Mouse (Mus musculus) C2C12 (cell line): ENCODE measurements around the gene Ttc5. TPM values are rescaled to one million over a fixed set of nuclear protein-coding genes. Genes with fewer than 3 reads are reported as not detected.
"Not testable (repeated sequence)": the region's sequence is repeated elsewhere in the genome, so short reads cannot be mapped to it uniquely, and the experiment has no call there.

Source experiments
- H3K27me3 ChIP-seq: one replicate; pipeline ENCODE4 v1.6.1; 2011; ENCODE audit not compliant: control insufficient read depth, insufficient read depth, insufficient read length
- H3K36me3 ChIP-seq: one replicate; pipeline ENCODE4 v1.6.1; 2011; ENCODE audit not compliant: control insufficient read depth, insufficient read depth
- H3K4me3 ChIP-seq: one replicate; pipeline ENCODE4 v1.5.1; 2011; ENCODE audit warnings: mild to moderate bottlenecking, control low read depth; ENCODE audit not compliant: poor library complexity, insufficient read depth, severe bottlenecking
- H3K79me2 ChIP-seq: one replicate; pipeline ENCODE4 v1.6.1; 2011; ENCODE audit not compliant: control insufficient read depth, insufficient read depth
- H3K79me3 ChIP-seq: one replicate; pipeline ENCODE4 v1.6.1; 2011; ENCODE audit warnings: low read depth, control low read depth
- H3ac ChIP-seq: one replicate; pipeline ENCODE3; 2011; ENCODE audit warnings: low read depth; ENCODE audit not compliant: control insufficient read depth, insufficient read length
- CEBPB ChIP-seq: IDR thresholded peaks from one replicate; pipeline ENCODE4 v1.6.1; 2011; ENCODE audit warnings: low read depth, mild to moderate bottlenecking, control low read depth, moderate library complexity
- CTCF ChIP-seq: IDR thresholded peaks from one replicate; pipeline ENCODE4 v1.5.1; 2011; ENCODE audit not compliant: control insufficient read depth, insufficient read depth, insufficient read length
- FOSL1 ChIP-seq: IDR thresholded peaks from one replicate; pipeline ENCODE4 v1.8.0; 2011; ENCODE audit warnings: mild to moderate bottlenecking, low read length; ENCODE audit not compliant: poor library complexity, insufficient read depth, severe bottlenecking
- MAX ChIP-seq: IDR thresholded peaks from one replicate; pipeline ENCODE4 v1.6.1; 2011; ENCODE audit warnings: mild to moderate bottlenecking, control low read depth
- MYOD1 ChIP-seq: IDR thresholded peaks from one replicate; pipeline ENCODE4 v1.6.1; 2011; ENCODE audit warnings: low read depth; ENCODE audit not compliant: control insufficient read depth, insufficient read length
- MYOG ChIP-seq: IDR thresholded peaks from one replicate; pipeline ENCODE4 v1.6.1; 2011; ENCODE audit not compliant: control insufficient read depth, insufficient read length; ENCODE audit errors: extremely low read depth
- USF1 ChIP-seq: IDR thresholded peaks from one replicate; pipeline ENCODE4 v1.6.1; 2011; ENCODE audit warnings: low read depth, mild to moderate bottlenecking, control low read depth, moderate library complexity
- polyA plus RNA-seq: library from polyadenylated mRNA; unstranded; fragments of >200 nt; fragmentation: generic; extraction: Trizol; gene quantifications from one replicate; pipeline ENCODE4 v1.2.1, GENCODE M21; 2012; ENCODE audit warnings: missing spikeins

Gene Ttc5
- polyA plus RNA-seq, 1 experiment, result 19.7 TPM

DNA sequence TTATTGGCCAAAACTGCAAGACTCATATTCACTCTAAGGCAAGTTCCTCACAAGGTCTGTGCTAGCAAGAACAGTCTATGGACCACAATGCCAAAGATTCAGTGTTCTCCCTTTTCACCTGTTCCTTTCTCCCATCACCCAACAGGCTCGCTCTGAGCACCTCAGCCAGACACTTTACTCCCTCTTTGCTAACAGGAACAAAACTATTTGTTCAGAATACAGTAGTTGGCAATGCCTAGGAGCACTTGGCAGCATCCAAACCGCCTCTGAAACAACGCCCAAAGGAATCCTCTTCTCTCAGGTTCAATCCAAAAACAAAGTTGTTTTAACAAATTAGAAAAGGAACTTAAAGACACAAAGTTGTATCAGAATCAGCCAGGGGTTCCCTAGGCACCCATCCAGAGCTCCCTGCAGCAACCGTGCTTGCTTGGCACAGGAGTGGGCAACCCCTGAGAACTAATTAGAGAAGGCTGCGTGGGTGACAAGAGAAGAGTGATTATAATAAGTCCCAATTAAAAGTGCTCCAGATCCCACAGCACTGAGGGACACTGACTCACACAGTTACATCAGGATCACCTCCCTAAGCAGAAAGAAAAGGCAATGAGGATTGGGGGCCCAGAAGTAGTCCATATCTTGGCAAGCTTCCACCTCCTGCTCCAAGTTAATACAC, 26.8 kb downstream of the Ttc5 start:
- Histone ChIP-seq H3K27me3 (no peaks in the 10 kb centered on the region), H3ac (no peak overlapping the region), H3K79me2 (no peaks in the 10 kb centered on the region), H3K36me3 (no peaks in the 10 kb centered on the region), H3K4me3 (no peak overlapping the region), H3K79me3 (no peaks in the 10 kb centered on the region)
- TF ChIP-seq CEBPB (no peak), USF1 (no peak), MYOG (no peak), CTCF (no peak), FOSL1 (no peak), MYOD1 (no peak), MAX (no peak)

DNA sequence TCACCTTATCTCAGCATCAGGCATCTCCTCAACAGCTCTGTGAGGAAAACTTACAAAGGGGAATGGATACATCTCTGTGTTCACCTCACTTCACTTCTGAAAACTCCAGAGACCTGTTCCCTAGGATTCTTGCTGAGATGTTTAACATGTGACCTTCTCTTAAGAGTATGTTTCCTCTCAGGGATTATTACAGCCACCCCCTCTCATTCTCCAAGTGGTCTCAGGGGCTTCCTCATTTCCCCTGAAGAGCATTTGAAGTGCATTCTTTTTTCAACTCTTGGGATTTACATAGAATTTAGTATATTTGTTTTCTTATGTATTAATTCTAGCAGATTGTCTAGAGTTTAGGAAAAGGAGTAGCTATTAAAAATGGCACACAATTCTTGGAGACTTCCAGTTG, 40.3 kb downstream of the Ttc5 start, which contains the start of gene Olfr749:
Gene Olfr749, minus strand, starts transcription at position 101 of the 400 bp plus-strand sequence.
- H3ac ChIP-seq, result no peak within 1 kb of the TSS
- TF ChIP-seq CTCF (no peak), MAX (no peak), FOSL1 (no peak), CEBPB (no peak), USF1 (no peak), MYOD1 (no peak), MYOG (no peak)
- H3K36me3 ChIP-seq, result no peaks in the 10 kb centered on the region
- H3K79me2 ChIP-seq, result no peaks in the 10 kb centered on the region
- H3K27me3 ChIP-seq, result no peaks in the 10 kb centered on the region
- H3K4me3 ChIP-seq, result no peak within 1 kb of the TSS
- H3K79me3 ChIP-seq, result no peaks in the 10 kb centered on the region

GRCm38 (mm10) chr14:50741584-50741983, 43.7 kb downstream of the Ttc5 start:
- H3K27me3 ChIP-seq, result no peaks in the 10 kb centered on the region
- no peak overlapping the region for H3ac ChIP-seq
- H3K4me3 ChIP-seq, result no peak overlapping the region
- no peaks in the 10 kb centered on the region for H3K79me2 ChIP-seq
- TF ChIP-seq CTCF, result no peak
- TF ChIP-seq MYOG, result no peak
- H3K79me3 ChIP-seq, result no peaks in the 10 kb centered on the region
- no peaks in the 10 kb centered on the region for H3K36me3 ChIP-seq

DNA sequence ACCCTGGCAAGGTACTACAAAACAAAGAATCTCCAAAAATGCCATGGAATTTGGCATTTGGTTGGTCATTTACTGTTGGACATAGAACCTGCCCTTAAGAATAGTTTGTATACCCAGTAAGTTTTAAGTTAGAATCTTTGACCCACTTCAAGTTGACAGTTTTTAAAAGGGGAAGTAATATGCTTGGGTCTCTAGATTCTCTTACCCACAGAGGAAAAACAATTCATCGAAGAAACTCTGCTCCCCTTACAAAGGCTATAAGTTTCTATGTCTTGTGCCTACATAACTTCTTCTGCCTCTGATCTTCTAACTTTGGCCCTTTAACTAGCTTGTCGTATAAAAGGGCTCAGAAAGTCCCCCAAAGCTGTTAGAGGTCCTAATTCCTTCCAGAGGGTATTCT, 45.0 kb downstream of the Ttc5 start:
- no peaks in the 10 kb centered on the region for H3K36me3 ChIP-seq
- H3ac ChIP-seq, result no peak overlapping the region
- H3K4me3 ChIP-seq, result no peak overlapping the region
- no peaks in the 10 kb centered on the region for H3K27me3 ChIP-seq
- TF ChIP-seq CEBPB (no peak), CTCF (no peak), MYOD1 (no peak), FOSL1 (no peak), MAX (no peak), USF1 (no peak), MYOG (no peak)
- H3K79me2 ChIP-seq, result no peaks in the 10 kb centered on the region
- H3K79me3 ChIP-seq, result no peaks in the 10 kb centered on the region

DNA sequence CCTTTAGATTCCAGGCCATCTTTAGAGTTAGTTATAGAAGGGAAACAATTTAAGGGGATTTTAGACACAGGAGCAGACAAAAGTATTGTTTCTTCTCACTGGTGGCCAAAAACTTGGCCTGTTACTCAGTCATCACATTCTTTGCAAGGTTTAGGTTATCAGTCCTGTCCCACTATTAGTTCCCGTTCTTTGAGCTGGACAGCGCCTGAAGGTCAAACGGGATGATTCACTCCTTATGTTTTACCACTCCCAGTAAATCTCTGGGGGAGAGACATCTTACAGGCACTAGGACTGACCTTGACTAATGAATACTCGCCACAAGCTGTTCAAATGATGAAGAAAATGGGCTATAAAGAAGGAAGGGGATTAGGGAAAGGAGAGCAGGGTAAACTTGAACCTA, 62.9 kb downstream of the Ttc5 start:
- H3K36me3 ChIP-seq, H3ac ChIP-seq, H3K79me2 ChIP-seq, H3K27me3 ChIP-seq, H3K4me3 ChIP-seq, H3K79me3 ChIP-seq: not testable (repeated sequence)

- H3K79me3 ChIP-seq, H3K4me3 ChIP-seq, H3K36me3 ChIP-seq, H3ac ChIP-seq, H3K27me3 ChIP-seq, H3K79me2 ChIP-seq: not testable (repeated sequence)
Observed at GRCm38 (mm10) chr14:50719875-50720274, 65.4 kb downstream of the Ttc5 start.

Other genes with a start within 250 kb of the Ttc5 start
- not detected for gene Olfr744, start 170.6 kb downstream of the Ttc5 start, polyA plus RNA-seq
- gene Olfr745, start 146.1 kb downstream of the Ttc5 start, polyA plus RNA-seq, result not detected
- not detected for gene Olfr746, start 138.4 kb downstream of the Ttc5 start, polyA plus RNA-seq
- gene Olfr747, start 92.3 kb downstream of the Ttc5 start, polyA plus RNA-seq, result not detected
- gene Olfr748, start 78.1 kb downstream of the Ttc5 start, polyA plus RNA-seq, result not detected
- not detected for gene Olfr749, start 40.4 kb downstream of the Ttc5 start, polyA plus RNA-seq
- gene Ccnb1ip1, start 22.2 kb upstream of the Ttc5 start, polyA plus RNA-seq, result 1.6 TPM
- gene Parp2, start 22.3 kb upstream of the Ttc5 start, polyA plus RNA-seq, result 18.2 TPM
- gene Tep1, start 85.0 kb upstream of the Ttc5 start, polyA plus RNA-seq, result 9.9 TPM
- gene Klhl33, start 112.0 kb upstream of the Ttc5 start, polyA plus RNA-seq, result 0.26 TPM
- 54.5 TPM for gene Osgep, start 139.4 kb upstream of the Ttc5 start, polyA plus RNA-seq
- gene Apex1, start 139.4 kb upstream of the Ttc5 start, polyA plus RNA-seq, result 289 TPM
- 93.6 TPM for gene Pip4p1, start 145.3 kb upstream of the Ttc5 start, polyA plus RNA-seq
- gene Pnp, start 145.6 kb upstream of the Ttc5 start, polyA plus RNA-seq, result 67.0 TPM
- 27.3 TPM for gene Gm49342, start 159.0 kb upstream of the Ttc5 start, polyA plus RNA-seq
- 0.29 TPM for gene Pnp2, start 170.5 kb upstream of the Ttc5 start, polyA plus RNA-seq
- 0.19 TPM for gene Rnase10, start 222.2 kb upstream of the Ttc5 start, polyA plus RNA-seq